Mouse (Mus musculus): ENCODE results near the gene Speer4b. TPM values are rescaled to one million over a fixed set of nuclear protein-coding genes. Genes with fewer than 3 reads are reported as not detected.

Speer4b gene
- polyA plus RNA-seq, 1 experiment from 2014 or later, result not detected

- no peak overlapping the region for H3K9ac ChIP-seq (replicated peaks; ENCODE audit: low read length)
- no peak overlapping the region for H3K27ac ChIP-seq (replicated peaks; ENCODE audit: low read depth, low read length)
- H3K4me2 ChIP-seq (ENCODE audit: low read depth, low read length), result no peak overlapping the region
- H3K27me3 ChIP-seq (ENCODE audit: control insufficient read depth, insufficient read depth, low read length), result no peaks in the 10 kb centered on the region
- no peak overlapping the region for H3K4me3 ChIP-seq (ENCODE audit: low read depth, low read length)
- no peaks in the 10 kb centered on the region for H3K9me3 ChIP-seq (replicated peaks; ENCODE audit: control insufficient read depth, low read length)
- H3K36me3 ChIP-seq (replicated peaks; ENCODE audit: control insufficient read depth, insufficient read depth, low read depth, low read length), result no peaks in the 10 kb centered on the region
- DNase-seq (ENCODE audit: low spot score) (no peak), ATAC-seq (replicated peaks; ENCODE audit: insufficient number of reproducible peaks, low FRiP score, low TSS enrichment, low read depth) (no peak)
- 89% methylated on average over 4 of the region's 4 CpGs for WGBS
- H3K4me1 ChIP-seq (ENCODE audit: control insufficient read depth, insufficient read depth, low read length), result no peaks in the 10 kb centered on the region
Observed at GRCm38 (mm10) chr5:27474964-27475465, 26.2 kb downstream of the Speer4b start.

- DNase-seq (ENCODE audit: low spot score), result no peak
- H3K4me1 ChIP-seq (ENCODE audit: control insufficient read depth, insufficient read depth, low read length), result no peaks in the 10 kb centered on the region
- no peak overlapping the region for H3K27ac ChIP-seq (replicated peaks; ENCODE audit: low read depth, low read length)
- 41% methylated on average over 1 of the region's 1 CpGs for WGBS
- no peaks in the 10 kb centered on the region for H3K9me3 ChIP-seq (replicated peaks; ENCODE audit: control insufficient read depth, low read length)
- no peak overlapping the region for H3K4me3 ChIP-seq (ENCODE audit: low read depth, low read length)
- H3K27me3 ChIP-seq (ENCODE audit: control insufficient read depth, insufficient read depth, low read length), result no peaks in the 10 kb centered on the region
- no peak for ATAC-seq (replicated peaks; ENCODE audit: insufficient number of reproducible peaks, low FRiP score, low TSS enrichment, low read depth)
- H3K9ac ChIP-seq (replicated peaks; ENCODE audit: low read length), result no peak overlapping the region
- no peak overlapping the region for H3K4me2 ChIP-seq (ENCODE audit: low read depth, low read length)
- H3K36me3 ChIP-seq (replicated peaks; ENCODE audit: control insufficient read depth, insufficient read depth, low read depth, low read length), result no peaks in the 10 kb centered on the region
Observed at GRCm38 (mm10) chr5:27457686-27458085, 43.6 kb downstream of the Speer4b start.

GRCm38 (mm10) chr5:27456981-27457380 lies 44.3 kb downstream of the Speer4b start:
- no peak for DNase-seq (ENCODE audit: low spot score)
- 87% methylated on average over 1 of the region's 1 CpGs for WGBS
- H3K9me3 ChIP-seq (replicated peaks; ENCODE audit: control insufficient read depth, low read length), result no peaks in the 10 kb centered on the region

GRCm38 (mm10) chr5:27454386-27454785 lies 46.9 kb downstream of the Speer4b start:
- WGBS, result 89% methylated on average over 3 of the region's 3 CpGs
- ATAC-seq (replicated peaks; ENCODE audit: insufficient number of reproducible peaks, low FRiP score, low TSS enrichment, low read depth), result no peak
- H3K27ac ChIP-seq (replicated peaks; ENCODE audit: low read depth, low read length), result no peak overlapping the region

More at GRCm38 (mm10) chr5:27456981-27457380, 44.3 kb downstream of the Speer4b start:
- Histone ChIP-seq H3K4me3 (ENCODE audit: low read depth, low read length) (no peak overlapping the region), H3K36me3 (replicated peaks; ENCODE audit: control insufficient read depth, insufficient read depth, low read depth, low read length) (no peaks in the 10 kb centered on the region), H3K27me3 (ENCODE audit: control insufficient read depth, insufficient read depth, low read length) (no peaks in the 10 kb centered on the region), H3K4me2 (ENCODE audit: low read depth, low read length) (no peak overlapping the region), H3K9ac (replicated peaks; ENCODE audit: low read length) (no peak overlapping the region), H3K4me1 (ENCODE audit: control insufficient read depth, insufficient read depth, low read length) (no peaks in the 10 kb centered on the region), H3K27ac (replicated peaks; ENCODE audit: low read depth, low read length) (no peak overlapping the region)
- no peak for ATAC-seq (replicated peaks; ENCODE audit: insufficient number of reproducible peaks, low FRiP score, low TSS enrichment, low read depth)

GRCm38 (mm10) chr5:27453201-27453845 lies 47.9 kb downstream of the Speer4b start:
- no peak overlapping the region for H3K4me2 ChIP-seq (ENCODE audit: low read depth, low read length)
- no peak overlapping the region for H3K4me3 ChIP-seq (ENCODE audit: low read depth, low read length)
- H3K9me3 ChIP-seq (replicated peaks; ENCODE audit: control insufficient read depth, low read length), result no peaks in the 10 kb centered on the region
- H3K27ac ChIP-seq (replicated peaks; ENCODE audit: low read depth, low read length), result no peak overlapping the region
- H3K9ac ChIP-seq (replicated peaks; ENCODE audit: low read length), result no peak overlapping the region
- no peak for ATAC-seq (replicated peaks; ENCODE audit: insufficient number of reproducible peaks, low FRiP score, low TSS enrichment, low read depth)
- 29% methylated on average over 3 of the region's 3 CpGs for WGBS
- no peaks in the 10 kb centered on the region for H3K27me3 ChIP-seq (ENCODE audit: control insufficient read depth, insufficient read depth, low read length)
- H3K36me3 ChIP-seq (replicated peaks; ENCODE audit: control insufficient read depth, insufficient read depth, low read depth, low read length), result no peaks in the 10 kb centered on the region
- no peaks in the 10 kb centered on the region for H3K4me1 ChIP-seq (ENCODE audit: control insufficient read depth, insufficient read depth, low read length)
- DNase-seq (ENCODE audit: low spot score), result no peak

More at GRCm38 (mm10) chr5:27454386-27454785, 46.9 kb downstream of the Speer4b start:
- no peaks in the 10 kb centered on the region for H3K9me3 ChIP-seq (replicated peaks; ENCODE audit: control insufficient read depth, low read length)
- no peak overlapping the region for H3K4me2 ChIP-seq (ENCODE audit: low read depth, low read length)
- no peak overlapping the region for H3K4me3 ChIP-seq (ENCODE audit: low read depth, low read length)
- no peaks in the 10 kb centered on the region for H3K4me1 ChIP-seq (ENCODE audit: control insufficient read depth, insufficient read depth, low read length)
- H3K36me3 ChIP-seq (replicated peaks; ENCODE audit: control insufficient read depth, insufficient read depth, low read depth, low read length), result no peaks in the 10 kb centered on the region
- H3K27me3 ChIP-seq (ENCODE audit: control insufficient read depth, insufficient read depth, low read length), result no peaks in the 10 kb centered on the region
- DNase-seq (ENCODE audit: low spot score), result no peak
- H3K9ac ChIP-seq (replicated peaks; ENCODE audit: low read length), result no peak overlapping the region
